Mouse (Mus musculus) adrenal gland, postnatal 25 days (tissue): ENCODE data around the gene Slc5a6. TPM values are rescaled to one million over a fixed set of nuclear protein-coding genes. Genes with fewer than 3 reads are reported as not detected.
A peak's percentile ranks its signal among the peaks of the same experiment; 100 is the strongest.
"Not testable (repeated sequence)": the region's sequence is repeated elsewhere in the genome, so short reads cannot be mapped to it uniquely, and the experiment has no call there.

ENCODE experiments used
- DNase-seq: peaks from one replicate; pipeline ENCODE4 v3.0.0; 2021; ENCODE audit warnings: mixed read lengths
- total RNA-seq: library from RNA; stranded (reverse); gene quantifications from 2 replicates; pipeline ENCODE4 v1.2.3, GENCODE M21; 2021

Gene Slc5a6
- total RNA-seq, 1 experiment from 2014 or later = 32.1 TPM

- no peak for DNase-seq
Measured at GRCm38 (mm10) chr5:31069810-31070209, 21.1 kb upstream of the Slc5a6 start.

DNA sequence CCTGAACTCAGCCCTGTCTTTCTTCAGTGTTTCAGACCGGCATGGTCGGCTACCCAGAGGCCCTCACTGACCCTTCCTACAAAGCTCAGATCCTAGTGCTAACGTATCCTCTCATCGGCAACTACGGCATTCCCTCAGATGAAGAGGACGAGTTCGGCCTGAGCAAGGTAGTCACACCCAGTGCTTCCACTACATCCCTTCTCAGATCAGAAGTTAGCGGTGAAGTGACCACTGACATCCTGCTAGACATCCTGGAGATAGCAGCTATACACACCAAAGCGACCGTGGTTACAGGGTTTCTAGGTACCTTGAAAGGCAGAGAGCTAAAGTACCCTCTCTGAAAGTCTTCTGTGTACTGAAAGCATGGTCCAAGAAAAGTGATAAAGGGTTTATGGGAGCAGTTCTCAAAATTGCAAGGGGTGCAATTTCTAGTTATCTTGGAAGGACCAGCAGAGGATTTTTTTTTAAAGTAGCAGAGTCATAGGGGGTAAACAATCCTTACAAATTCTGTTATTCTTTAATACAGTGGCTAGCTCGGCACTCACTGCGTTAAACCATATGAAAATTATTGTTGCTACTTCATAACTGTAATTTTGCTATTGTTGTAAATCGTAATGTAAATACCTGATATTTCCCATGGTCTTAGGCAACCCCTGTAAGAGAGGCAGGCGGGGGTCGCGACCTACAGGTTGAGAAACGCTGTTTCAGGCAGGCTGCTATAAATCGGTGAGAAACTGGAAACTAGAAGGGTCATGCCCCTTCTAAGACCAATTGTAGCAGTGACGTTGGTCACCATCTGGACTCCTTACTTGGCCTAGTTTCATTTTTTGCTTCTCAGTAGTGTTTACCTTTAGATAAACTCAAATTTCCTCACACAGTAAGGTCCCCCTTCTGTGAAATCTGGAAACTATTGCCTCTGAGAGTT is 6.8 kb upstream of the Slc5a6 start:
- no peak for DNase-seq

GRCm38 (mm10) chr5:31054261-31055215 is 5.8 kb upstream of the Slc5a6 start, which contains the start of gene Cad:
Gene Cad, plus strand, starts transcription at chr5:31054780.
- DNase-seq = peak; percentile 96

DNA sequence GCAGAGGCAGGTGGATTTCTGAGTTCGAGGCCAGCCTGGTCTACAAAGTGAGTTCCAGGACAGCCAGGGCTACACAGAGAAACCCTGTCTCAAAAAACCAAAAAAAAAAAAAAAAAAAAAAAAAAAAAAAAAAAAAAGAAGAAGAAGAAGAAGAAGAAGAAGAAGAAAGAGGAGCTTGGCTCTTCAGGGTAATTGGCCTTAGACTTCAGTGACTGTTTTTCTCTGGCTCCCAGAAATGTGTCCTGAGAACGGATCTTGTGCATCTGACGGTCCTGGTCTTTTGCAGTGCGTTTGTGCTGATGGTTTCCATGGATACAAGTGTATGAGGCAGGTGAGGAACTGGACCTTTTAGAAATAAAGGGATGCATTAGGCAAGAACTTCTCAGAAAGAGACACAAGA is 5.0 kb upstream of the Slc5a6 start:
- not testable (repeated sequence) for DNase-seq

DNA sequence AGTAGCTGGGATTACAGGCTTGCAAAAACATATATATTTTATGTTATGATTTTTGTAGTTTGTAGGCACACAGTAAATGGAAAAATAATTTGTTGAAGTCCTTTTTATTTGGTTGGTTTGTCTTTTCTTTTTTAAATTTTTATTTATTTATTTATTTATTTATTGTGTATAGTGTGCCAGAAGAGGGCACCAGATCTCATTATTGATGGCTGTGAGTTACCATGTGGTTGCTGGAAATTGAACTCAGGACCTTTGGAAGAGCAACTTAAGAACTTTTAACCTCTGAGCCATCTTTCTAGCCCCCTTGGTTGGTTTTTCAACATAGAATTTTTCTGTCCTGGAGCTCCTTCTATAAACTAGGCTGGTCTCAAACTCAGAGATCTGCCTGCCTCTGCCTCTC is 1.7 kb upstream of the Slc5a6 start:
- DNase-seq = no peak

- DNase-seq = peak; percentile 98
Measured at GRCm38 (mm10) chr5:31047848-31048762, 619 bp downstream of the Slc5a6 start, which contains the start of gene Atraid. Gene Atraid, plus strand, starts transcription at chr5:31048312.

GRCm38 (mm10) chr5:31047074-31047473 is 1.6 kb downstream of the Slc5a6 start:
- DNase-seq = no peak

DNA sequence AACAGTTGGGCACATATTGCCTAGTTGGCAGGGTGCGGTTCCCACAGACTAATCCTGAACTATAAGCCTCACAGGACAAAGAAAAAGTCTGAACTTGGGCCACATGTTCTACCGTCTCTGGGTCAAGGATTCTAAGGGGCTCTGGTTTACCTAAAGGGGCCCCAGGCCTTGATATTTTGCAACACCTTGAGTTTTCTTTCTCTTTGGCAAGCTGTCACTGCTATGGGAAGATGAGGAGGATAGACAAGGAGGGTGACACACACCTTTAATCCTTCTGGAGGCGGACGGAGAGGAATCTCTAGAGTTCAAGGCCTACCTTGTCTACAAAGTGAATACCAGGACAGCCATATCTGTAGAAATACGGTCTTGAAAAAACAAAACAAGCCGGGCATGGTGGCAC is 2.3 kb downstream of the Slc5a6 start:
- no peak for DNase-seq

DNA sequence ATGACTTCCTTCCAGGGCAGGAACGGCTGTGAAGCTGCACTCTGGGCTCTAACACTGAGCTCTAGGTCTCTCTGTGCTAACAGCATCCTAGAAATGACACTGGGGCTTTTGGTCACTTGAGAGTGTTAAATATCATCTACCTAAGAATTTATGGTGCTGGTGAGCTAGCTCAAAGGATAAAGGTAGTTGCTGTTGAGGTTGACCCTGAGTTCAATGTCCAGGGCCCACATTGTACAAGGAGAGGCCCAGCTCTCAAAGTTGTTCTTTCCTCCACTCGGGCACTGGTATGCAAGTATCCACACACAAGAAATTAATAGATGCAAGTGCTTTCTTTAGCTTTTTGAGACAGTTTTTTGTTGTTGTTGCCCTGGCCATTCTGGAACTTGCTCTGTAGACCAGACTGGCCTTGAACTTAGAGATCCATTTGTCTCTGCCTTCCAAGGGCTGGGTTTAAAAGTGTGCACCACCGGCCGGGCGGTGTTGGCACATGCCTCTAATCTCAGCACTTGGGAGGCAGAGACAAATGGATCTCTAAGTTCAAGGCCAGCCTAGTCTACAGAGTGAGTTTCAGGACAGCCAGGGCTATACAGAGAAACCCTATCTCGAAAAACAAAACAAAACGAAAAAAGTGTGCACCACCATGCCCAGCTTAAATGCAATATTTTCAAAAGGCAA is 10.4 kb downstream of the Slc5a6 start:
- DNase-seq = peak; percentile 39

GRCm38 (mm10) chr5:31036556-31036955 is 12.2 kb downstream of the Slc5a6 start:
- not testable (repeated sequence) for DNase-seq

- DNase-seq = no peak
Measured at GRCm38 (mm10) chr5:31034669-31035068, 14.1 kb downstream of the Slc5a6 start.

GRCm38 (mm10) chr5:31031508-31031907 is 17.2 kb downstream of the Slc5a6 start:
- DNase-seq = no peak

GRCm38 (mm10) chr5:31030926-31031325 is 17.8 kb downstream of the Slc5a6 start:
- DNase-seq = no peak

- DNase-seq = no peak
Measured at GRCm38 (mm10) chr5:31024641-31025040, 24.1 kb downstream of the Slc5a6 start.

GRCm38 (mm10) chr5:31023254-31023653 is 25.5 kb downstream of the Slc5a6 start:
- DNase-seq = no peak

DNA sequence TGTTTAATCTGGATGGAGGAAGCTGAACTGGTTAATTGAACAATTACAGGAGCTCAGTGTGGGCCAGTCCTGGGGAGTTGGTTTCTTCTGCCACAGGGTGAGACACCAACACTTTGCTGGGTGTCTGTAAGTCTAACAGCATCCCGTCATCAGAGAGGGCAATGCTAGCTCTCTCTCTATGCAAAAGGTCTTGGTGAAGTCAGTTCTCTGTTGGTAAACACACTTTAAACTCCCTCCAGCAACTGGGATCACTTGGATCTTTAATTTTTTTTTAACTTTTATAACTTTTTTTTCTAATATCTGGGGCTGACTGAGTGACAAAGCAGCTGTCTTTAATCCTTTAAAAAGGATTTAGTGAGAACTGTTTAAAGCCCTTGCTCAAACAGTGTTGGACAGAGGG is 26.0 kb downstream of the Slc5a6 start:
- DNase-seq = no peak

DNA sequence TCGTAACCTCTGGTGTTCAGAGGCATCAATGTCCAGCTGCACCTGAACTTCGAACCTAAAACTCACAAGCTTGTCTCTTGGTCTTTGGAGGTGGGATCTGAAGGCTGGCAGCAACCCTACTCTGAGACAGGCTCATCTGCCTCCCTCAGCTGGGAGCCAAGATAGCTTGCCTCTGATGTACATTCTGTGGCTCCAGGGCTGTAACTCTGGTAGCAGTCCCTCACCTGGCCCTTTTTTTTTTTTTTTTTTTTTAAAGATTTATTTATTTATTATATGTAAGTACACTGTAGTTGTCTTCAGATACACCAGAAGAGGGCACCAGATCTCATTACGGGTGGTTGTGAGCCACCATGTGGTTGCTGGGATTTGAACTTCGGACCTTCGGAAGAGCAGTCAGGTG is 26.9 kb downstream of the Slc5a6 start:
- not testable (repeated sequence) for DNase-seq

GRCm38 (mm10) chr5:31015913-31016312 is 32.8 kb downstream of the Slc5a6 start:
- DNase-seq = no peak

DNA sequence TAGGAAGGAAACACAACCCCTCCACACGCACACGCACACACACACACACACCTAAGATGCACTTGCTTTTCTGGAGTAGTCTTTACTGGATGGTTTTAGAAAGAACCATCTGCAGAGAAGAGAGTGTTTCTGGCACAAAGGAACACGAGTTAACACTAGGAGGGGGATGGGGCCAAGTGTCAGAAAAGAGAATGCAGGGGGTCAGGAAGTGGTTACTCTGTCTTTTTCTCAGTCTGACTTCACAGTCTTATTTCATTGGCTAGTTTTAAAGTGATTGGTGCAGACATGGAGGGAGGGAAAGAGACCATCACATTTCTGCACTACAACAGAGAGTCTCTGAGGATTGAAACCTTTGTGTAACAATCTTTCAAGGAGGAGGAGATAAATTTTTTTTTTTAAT is 36.0 kb downstream of the Slc5a6 start:
- DNase-seq = no peak

DNA sequence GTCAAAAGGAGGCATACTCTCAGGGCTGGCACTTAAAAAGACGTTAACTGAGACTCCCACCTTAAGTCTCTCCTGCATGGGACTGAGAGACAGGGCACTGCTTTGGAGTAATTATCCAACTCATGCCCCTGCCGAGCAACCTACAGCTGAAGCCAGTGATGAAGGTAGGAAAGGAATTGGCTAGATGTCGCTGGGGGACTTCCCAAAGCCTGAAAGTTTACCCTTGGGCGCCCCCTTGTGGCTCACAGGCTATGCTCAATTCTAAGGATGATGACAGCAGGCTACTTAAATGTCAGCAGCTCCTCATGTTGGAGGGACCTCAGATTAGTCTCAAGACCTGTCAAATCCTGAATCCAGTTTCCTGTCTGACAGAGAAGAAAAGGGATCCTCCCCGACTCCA is 44.5 kb downstream of the Slc5a6 start:
- peak; percentile 93 for DNase-seq

DNA sequence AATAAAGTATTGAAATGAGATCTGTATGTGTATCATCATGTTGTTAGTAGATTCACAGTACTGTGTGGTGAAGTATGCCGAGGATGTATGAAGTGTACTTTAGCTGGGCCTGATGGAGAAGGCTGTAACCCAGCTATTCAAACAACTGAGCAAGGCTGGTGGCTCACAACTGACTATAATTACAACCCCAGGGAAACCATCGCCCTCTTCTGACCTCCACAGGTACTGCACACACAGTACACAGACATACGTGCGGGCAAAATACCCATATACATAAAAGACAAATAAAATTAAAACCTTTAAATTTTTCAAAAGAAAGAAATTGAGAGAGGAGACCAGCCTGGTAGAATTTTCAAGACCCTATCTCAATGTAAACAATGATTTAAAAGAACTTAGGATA is 47.2 kb downstream of the Slc5a6 start:
- no peak for DNase-seq
